28 mouse cellular contexts compared by ENCODE assay signal in the genomic region with DNA sequence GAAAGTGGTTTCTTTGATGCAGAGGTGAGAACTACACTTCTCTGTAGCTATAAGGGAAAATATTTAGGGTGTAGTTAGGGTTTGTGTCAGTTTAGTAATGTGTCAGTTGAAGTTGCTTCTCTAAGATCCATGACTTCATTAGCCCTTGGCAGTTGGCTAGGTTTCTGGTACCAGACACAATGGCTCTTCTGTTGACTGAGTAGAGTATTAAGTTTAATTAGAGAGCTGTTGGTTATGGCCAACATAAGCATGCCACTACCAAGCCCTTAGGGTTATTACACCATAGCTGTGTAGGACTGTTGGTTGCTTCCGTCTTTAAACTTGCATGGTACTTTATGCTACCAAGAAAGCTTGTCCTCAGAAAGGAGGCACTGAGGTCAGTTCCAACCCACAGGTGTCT.
"Had no signal": no experiment of that assay in that cellular context is flagged by ENCODE, and none has a peak within 500 bp of the region (broad histone marks: within the 10 kb centered on the region; RNA-seq: fewer than 3 reads in every experiment).

No protein-coding gene starts in this region.

- H3K36me3 ChIP-seq: heart, embryonic 13.5 days; heart, embryonic 15.5 days; hindbrain, embryonic 13.5 days; hindbrain, embryonic 15.5 days; kidney, embryonic 15.5 days; liver, embryonic 13.5 days; liver, embryonic 15.5 days had no signal

- H3K4me2 ChIP-seq: heart, embryonic 11.5 days; heart, embryonic 13.5 days; heart, embryonic 15.5 days; hindbrain, embryonic 13.5 days; hindbrain, embryonic 15.5 days; kidney, embryonic 15.5 days; liver, embryonic 11.5 days; liver, embryonic 13.5 days; liver, embryonic 15.5 days had no signal

- H3K9ac ChIP-seq: heart, embryonic 13.5 days; heart, embryonic 15.5 days; hindbrain, embryonic 13.5 days; hindbrain, embryonic 15.5 days; kidney, embryonic 15.5 days; liver, embryonic 13.5 days; liver, embryonic 15.5 days had no signal

- DNase-seq: gastrocnemius, adult 2 months; gastrocnemius, postnatal 10 days; gastrocnemius, postnatal 25 days; heart, adult 11 months; heart, adult 2 months; heart, postnatal 14 days; heart, postnatal 36 days; kidney, adult 11 months; kidney, adult 2 months; kidney, adult 9 months; kidney, postnatal 14 days; kidney, postnatal 36 days; left cerebral cortex, postnatal 4 days; liver; liver, embryonic 13.5 days had no signal

- ATAC-seq: hindbrain, postnatal 0 days; intestine, embryonic 16.5 days had no signal

- H3K4me3 ChIP-seq: gastrocnemius, adult 2 months; heart, adult 2 months; heart, embryonic 13.5 days; heart, embryonic 15.5 days; hindbrain, embryonic 13.5 days; hindbrain, embryonic 15.5 days; kidney, embryonic 15.5 days; layer of hippocampus, adult 2 months; left cerebral cortex, adult 2 months; liver, embryonic 13.5 days; liver, embryonic 15.5 days had no signal

- H3K9me3 ChIP-seq: heart, embryonic 13.5 days; heart, embryonic 15.5 days; hindbrain, embryonic 13.5 days; hindbrain, embryonic 15.5 days; kidney, embryonic 15.5 days; liver, embryonic 15.5 days had no signal

- H3K27ac ChIP-seq: gastrocnemius, adult 2 months; heart, adult 2 months; heart, embryonic 13.5 days; heart, embryonic 15.5 days; hindbrain, embryonic 13.5 days; hindbrain, embryonic 15.5 days; hindbrain, postnatal 0 days; kidney, embryonic 15.5 days; kidney, postnatal 0 days; layer of hippocampus, adult 2 months; left cerebral cortex, adult 2 months; liver, embryonic 13.5 days; liver, embryonic 15.5 days had no signal

- H3K4me1 ChIP-seq: heart, embryonic 13.5 days; heart, embryonic 15.5 days; hindbrain, embryonic 13.5 days; hindbrain, embryonic 15.5 days; kidney, embryonic 15.5 days; liver, embryonic 13.5 days; liver, embryonic 15.5 days had no signal

- H3K27me3 ChIP-seq: heart, embryonic 13.5 days; heart, embryonic 15.5 days; hindbrain, embryonic 13.5 days; hindbrain, embryonic 15.5 days; kidney, embryonic 15.5 days; liver, embryonic 13.5 days; liver, embryonic 15.5 days had no signal
